Mouse (Mus musculus): ENCODE measurements around the gene Amigo1. TPM values are rescaled to one million over a fixed set of nuclear protein-coding genes. Genes with fewer than 3 reads are reported as not detected.

The Amigo1 gene
- total and polyA plus RNA-seq, 3 experiments: 4.6 to 9.5 TPM; not detected in 1

GRCm38 (mm10) chr3:108169199-108169598 is 16.9 kb upstream of the Amigo1 start:
- H3K9me3 ChIP-seq (replicated peaks; ENCODE audit: insufficient read depth, low read length): no peaks in the 10 kb centered on the region
- H3K9ac ChIP-seq (ENCODE audit: control insufficient read depth, low read depth, low read length, poor library complexity, severe bottlenecking): no peak overlapping the region
- DNase-seq (ENCODE audit: low read depth, low spot score): no peak
- no peak overlapping the region for H3K4me3 ChIP-seq (ENCODE audit: control insufficient read depth in 1 of 2, insufficient read depth in 1 of 2, low read depth in 2 of 2, low read length in 2 of 2)
- H3K4me1 ChIP-seq (ENCODE audit: control insufficient read depth in 1 of 2, insufficient read depth in 2 of 2, low read length in 2 of 2): no peaks in the 10 kb centered on the region
- no peaks in the 10 kb centered on the region for H3K79me2 ChIP-seq (ENCODE audit: control insufficient read depth, insufficient read depth, low read length, poor library complexity)
- TF ChIP-seq GATA1 (IDR thresholded peaks at IDR 0.05; ENCODE audit: low read depth, low read length) (no peak), TBP (IDR thresholded peaks at IDR 0.05; ENCODE audit: low read depth, low read length) (no peak), POLR2AphosphoS5 (IDR thresholded peaks at IDR 0.05; ENCODE audit: borderline replicate concordance, low read depth, low read length) (no peak), TCF12 (IDR thresholded peaks at IDR 0.05; ENCODE audit: low read depth, low read length) (no peak), MYB (IDR thresholded peaks at IDR 0.05; ENCODE audit: low read depth, low read length) (no peak), USF2 (IDR thresholded peaks at IDR 0.05; ENCODE audit: borderline replicate concordance in 1 of 2, insufficient read depth in 1 of 2, low read depth in 1 of 2, low read length in 2 of 2) (no peak), ZMIZ1 (IDR thresholded peaks at IDR 0.05; ENCODE audit: low read depth, low read length) (no peak), CTCF (IDR thresholded peaks at IDR 0.05 in 2 of 3, conservative IDR thresholded peaks at IDR 0.05 in 1 of 3; ENCODE audit: control insufficient read depth in 1 of 3, insufficient read depth in 1 of 3, low read depth in 2 of 3, low read length in 3 of 3, poor library complexity in 1 of 3, severe bottlenecking in 1 of 3) (no peak), JUND (IDR thresholded peaks at IDR 0.05; ENCODE audit: low read depth, low read length) (no peak), MAZ (IDR thresholded peaks at IDR 0.05; ENCODE audit: low read depth, low read length) (no peak), TAL1 (IDR thresholded peaks at IDR 0.05; ENCODE audit: low read length) (no peak), NRF1 (IDR thresholded peaks at IDR 0.05; ENCODE audit: insufficient read depth, low read depth, low read length, poor library complexity, severe bottlenecking) (no peak)
- H3K27ac ChIP-seq (ENCODE audit: control insufficient read depth, low read depth, low read length): no peak overlapping the region
- H3K27me3 ChIP-seq (ENCODE audit: control insufficient read depth in 1 of 2, insufficient read depth in 2 of 2, low read length in 2 of 2): peaks cover 3 to 14% of the 10 kb centered on the region in 2 experiments; a peak in 3 of 4 replicates
- H3K36me3 ChIP-seq (ENCODE audit: control insufficient read depth in 1 of 2, insufficient read depth in 2 of 2, low read length in 2 of 2): no peaks in the 10 kb centered on the region

- no peak for DNase-seq (ENCODE audit: low read depth, low spot score)
- no peaks in the 10 kb centered on the region for H3K9me3 ChIP-seq (replicated peaks; ENCODE audit: insufficient read depth, low read length)
- no peak overlapping the region for H3K9ac ChIP-seq (ENCODE audit: control insufficient read depth, low read depth, low read length, poor library complexity, severe bottlenecking)
- no peaks in the 10 kb centered on the region for H3K79me2 ChIP-seq (ENCODE audit: control insufficient read depth, insufficient read depth, low read length, poor library complexity)
- TF ChIP-seq ZMIZ1 (IDR thresholded peaks at IDR 0.05; ENCODE audit: low read depth, low read length) (no peak), POLR2A (IDR thresholded peaks at IDR 0.05; ENCODE audit: control insufficient read depth in 1 of 2, insufficient read depth in 1 of 2, low read depth in 1 of 2, low read length in 2 of 2, poor library complexity in 1 of 2) (no peak), ETS1 (IDR thresholded peaks at IDR 0.05; ENCODE audit: low read depth, low read length) (no peak), SMC3 (IDR thresholded peaks at IDR 0.05; ENCODE audit: low read depth, low read length) (no peak), USF1 (IDR thresholded peaks at IDR 0.05; ENCODE audit: low read depth, low read length) (no peak), SIN3A (IDR thresholded peaks at IDR 0.05; ENCODE audit: low read length) (no peak), NRF1 (IDR thresholded peaks at IDR 0.05; ENCODE audit: insufficient read depth, low read depth, low read length, poor library complexity, severe bottlenecking) (no peak), UBTF (IDR thresholded peaks at IDR 0.05; ENCODE audit: borderline replicate concordance, insufficient read depth, low read depth, low read length) (no peak), MEF2A (IDR thresholded peaks at IDR 0.05; ENCODE audit: extremely low read depth, insufficient replicate concordance, low read depth, low read length, poor library complexity, severe bottlenecking) (no peak), MAX (IDR thresholded peaks at IDR 0.05; ENCODE audit: low read length) (no peak)
- no peaks in the 10 kb centered on the region for H3K4me1 ChIP-seq (ENCODE audit: control insufficient read depth in 1 of 2, insufficient read depth in 2 of 2, low read length in 2 of 2)
- H3K36me3 ChIP-seq (ENCODE audit: control insufficient read depth in 1 of 2, insufficient read depth in 2 of 2, low read length in 2 of 2): no peaks in the 10 kb centered on the region
- peaks cover 11 to 19% of the 10 kb centered on the region in 2 experiments for H3K27me3 ChIP-seq (ENCODE audit: control insufficient read depth in 1 of 2, insufficient read depth in 2 of 2, low read length in 2 of 2)
- H3K27ac ChIP-seq (ENCODE audit: control insufficient read depth, low read depth, low read length): no peak overlapping the region
- no peak overlapping the region for H3K4me3 ChIP-seq (ENCODE audit: control insufficient read depth in 1 of 2, insufficient read depth in 1 of 2, low read depth in 2 of 2, low read length in 2 of 2)
Observed at GRCm38 (mm10) chr3:108174672-108175531, 11.2 kb upstream of the Amigo1 start.

Data from MEL (cell line).